Mouse (Mus musculus): Measurements from ENCODE around the gene Wwtr1.

Gene Wwtr1

DNA sequence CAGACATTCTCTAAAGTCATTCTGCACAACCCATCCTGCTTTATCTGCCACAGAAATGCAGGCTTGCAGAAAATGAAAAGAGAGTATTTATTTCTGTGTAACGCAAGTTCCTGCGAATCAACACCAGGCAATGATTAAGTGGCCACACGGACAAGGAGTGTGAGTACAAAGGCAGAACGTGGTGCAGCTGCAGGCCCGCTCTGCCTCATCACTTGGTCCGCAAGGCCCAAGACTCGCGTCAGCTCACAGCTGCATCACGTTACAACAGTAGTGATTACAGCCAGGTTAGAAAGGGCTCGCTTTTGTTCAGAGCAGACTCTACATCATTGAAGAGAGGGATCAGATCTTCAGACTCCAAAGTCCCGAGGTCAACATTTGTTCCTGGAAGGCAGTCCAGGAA is 117.1 kb downstream of the Wwtr1 start:
- in situ Hi-C loops (cut with MseI, MboI) = no loop called here

DNA sequence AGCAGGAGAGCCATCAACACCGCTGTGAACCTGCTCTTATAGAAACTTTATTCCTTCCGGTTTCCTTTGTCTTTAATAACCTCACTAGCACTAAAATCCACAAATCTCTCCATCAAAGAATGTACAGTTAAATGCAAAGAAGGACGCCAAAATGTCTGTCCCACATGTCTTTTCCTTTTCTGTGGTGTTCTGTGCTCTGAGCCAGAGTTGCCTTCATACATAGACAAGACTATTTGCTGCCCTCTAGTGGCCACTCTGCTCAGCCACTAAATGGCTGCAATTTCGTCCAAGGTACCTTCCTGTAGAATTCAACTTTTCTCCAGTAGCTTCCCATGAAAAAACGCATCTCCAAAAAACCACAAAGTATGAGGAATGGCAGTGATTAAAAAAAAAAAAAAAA is 127.3 kb downstream of the Wwtr1 start:
- in situ Hi-C loops (cut with MseI, MboI) = loop anchor here in 1 of 2 experiments (5.0 kb wide), 1 partner anchor 181 kb away; no protein-coding TSS in a partner anchor

DNA sequence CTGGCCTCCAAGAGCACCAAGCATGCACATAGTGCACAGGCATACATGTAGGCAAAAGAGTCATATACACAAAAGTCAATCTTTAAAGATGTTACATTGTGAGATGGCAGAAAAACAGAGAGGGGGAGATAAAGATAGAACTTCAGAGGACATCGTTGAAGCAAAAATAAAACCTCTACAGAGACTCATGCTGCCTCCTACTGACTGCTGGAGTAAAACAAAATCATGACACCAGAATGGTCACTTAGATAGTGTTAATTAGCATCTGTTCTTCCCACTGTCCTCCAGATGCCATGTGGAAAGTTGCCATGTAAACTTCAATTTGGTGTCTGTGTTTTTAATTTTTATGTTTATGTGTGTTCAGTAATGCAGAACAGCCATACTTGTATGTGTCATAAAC is 127.8 kb downstream of the Wwtr1 start:
- in situ Hi-C loops (cut with MseI, MboI) = loop anchor here in 1 of 2 experiments (5.0 kb wide), 1 partner anchor 181 kb away; no protein-coding TSS in a partner anchor

DNA sequence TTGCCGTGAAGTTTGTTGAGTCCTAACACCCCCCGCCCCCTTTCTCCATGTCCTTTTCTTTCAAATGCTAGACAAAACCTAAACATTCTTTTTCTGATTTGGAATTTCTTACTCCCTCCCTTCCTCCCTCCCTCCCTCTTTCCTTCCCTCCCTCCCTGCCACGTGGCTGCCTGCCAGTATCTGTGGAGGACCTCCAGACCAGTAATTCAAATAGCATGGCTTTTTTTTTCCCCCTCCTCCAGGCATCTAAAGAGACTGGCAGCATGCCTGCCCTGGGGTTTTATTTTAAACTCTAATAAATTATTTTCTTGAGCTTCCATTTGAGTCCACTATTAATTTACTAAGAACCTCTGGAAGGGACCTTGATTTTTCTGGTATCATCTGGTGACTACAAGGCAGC is 130.0 kb downstream of the Wwtr1 start:
- in situ Hi-C loops (cut with MseI, MboI) = loop anchor here in 1 of 2 experiments (5.0 kb wide), 1 partner anchor 178 kb away; no protein-coding TSS in a partner anchor

DNA sequence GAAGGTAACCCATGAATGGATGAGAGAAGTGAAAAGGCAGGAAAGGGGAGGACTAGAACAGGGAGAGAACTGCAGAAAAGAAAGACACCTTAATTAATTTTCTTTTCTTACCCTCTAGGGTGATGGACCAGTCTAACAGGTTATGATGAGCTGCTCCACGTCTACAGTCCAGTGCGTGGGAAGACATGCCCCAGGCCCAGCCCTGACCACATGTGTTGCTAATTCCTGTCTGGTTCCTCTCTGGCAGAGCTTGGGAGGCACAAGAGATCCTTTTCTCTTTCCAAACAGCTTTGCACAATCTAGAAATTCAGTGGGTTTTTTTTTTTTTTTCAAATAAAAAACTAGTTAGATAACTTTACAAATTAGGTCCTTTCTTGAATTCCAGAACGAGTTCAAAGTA is 134.8 kb downstream of the Wwtr1 start:
- in situ Hi-C loops (cut with MseI, MboI) = no loop called here

DNA sequence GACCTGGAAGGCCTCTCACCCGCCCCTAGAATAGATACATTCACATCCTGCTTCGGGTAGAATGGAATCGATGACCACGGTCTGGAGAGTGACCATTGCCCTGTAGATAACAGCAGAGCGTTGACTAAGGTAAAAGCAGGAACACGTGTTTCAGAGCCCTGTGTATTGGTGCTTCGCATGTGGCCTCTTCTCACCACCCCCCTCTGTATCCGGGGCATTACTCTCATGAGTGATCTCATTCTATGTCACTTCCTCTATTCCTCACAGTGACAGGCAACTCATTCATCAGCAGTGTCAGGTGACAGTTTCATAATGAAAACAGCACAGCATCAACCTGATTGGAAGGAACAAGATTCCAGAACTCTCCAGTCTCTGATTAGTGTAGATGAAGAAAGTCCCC is 140.3 kb downstream of the Wwtr1 start:
- in situ Hi-C loops (cut with MseI, MboI) = no loop called here

DNA sequence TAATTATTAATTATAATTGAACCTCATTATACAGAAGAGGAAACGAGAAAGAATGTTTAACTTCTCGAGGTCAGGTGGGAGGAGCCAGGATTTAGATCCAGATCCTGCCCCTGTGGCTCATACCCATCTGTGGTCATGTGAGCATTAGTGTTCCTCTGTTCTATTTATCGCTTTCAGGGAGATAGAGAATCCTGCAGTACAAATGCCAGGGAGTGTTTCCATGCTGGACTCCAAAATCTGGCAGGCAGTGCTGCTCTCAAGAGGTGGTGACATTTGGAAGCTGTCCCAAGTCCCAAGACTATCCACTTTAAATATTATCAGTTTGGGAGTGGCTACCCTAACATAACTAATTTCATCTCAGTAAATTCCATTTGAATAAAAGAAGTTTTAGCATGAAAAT is 144.0 kb downstream of the Wwtr1 start:
- in situ Hi-C loops (cut with MseI, MboI) = loop anchor here in 1 of 2 experiments (5.0 kb wide), 1 partner anchor 164 kb away; no protein-coding TSS in a partner anchor

DNA sequence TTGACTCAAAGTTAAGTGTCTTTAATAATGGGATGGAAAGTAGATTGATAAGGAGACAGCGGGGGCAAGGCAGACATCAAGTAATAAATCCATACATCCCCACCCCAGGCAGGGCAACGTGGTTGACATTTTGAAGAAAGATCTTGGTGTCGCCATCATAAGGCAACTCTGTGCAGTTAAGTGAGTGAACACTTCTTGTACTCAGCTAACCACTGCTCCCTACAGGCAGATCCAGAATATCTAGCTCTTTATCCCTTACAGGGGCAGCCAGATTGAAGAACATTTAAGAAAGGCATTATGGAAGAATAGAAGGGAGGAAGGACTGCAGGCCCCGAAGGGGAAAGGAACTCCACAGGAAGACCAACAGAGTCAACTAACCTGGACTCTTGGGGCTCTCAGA is 146.2 kb downstream of the Wwtr1 start:
- in situ Hi-C loops (cut with MseI, MboI) = no loop called here

DNA sequence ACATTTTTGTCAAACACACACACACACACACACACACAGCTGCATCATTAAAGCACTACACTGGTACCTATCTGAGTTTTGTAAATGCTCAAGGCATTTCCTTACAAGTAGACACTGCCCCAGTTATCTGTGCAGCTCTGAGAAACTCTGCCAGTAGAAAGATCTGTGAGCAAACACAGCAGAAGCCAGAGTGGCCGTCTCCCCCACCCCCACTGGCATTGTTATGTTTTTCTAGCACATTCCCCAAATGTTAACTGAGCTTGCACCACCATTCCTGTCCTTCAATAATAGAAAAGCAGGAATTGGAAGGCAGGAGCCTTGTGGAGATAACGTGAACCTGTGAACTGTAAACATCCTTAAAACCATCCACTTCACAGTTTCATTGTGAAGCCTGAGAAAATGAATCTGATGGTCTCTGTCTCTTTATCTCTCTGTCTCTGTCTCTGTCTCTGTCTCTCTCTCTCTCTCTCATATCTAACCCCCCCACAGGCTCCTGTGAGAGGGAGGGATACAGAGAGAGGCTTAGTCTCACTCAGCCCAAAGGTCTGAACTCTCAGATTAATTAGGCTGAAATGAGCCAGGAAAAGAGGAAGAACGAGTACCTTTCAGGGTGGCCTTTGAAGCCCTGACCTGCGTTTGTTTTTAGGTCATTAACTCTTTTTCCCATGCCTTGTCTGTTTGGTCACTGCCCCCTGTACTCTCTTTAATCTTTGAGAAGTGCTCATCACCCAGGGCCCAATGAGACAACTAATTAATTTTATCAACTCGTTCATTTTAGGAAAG is 146.8 kb downstream of the Wwtr1 start:
- in situ Hi-C loops (cut with MseI, MboI) = no loop called here

DNA sequence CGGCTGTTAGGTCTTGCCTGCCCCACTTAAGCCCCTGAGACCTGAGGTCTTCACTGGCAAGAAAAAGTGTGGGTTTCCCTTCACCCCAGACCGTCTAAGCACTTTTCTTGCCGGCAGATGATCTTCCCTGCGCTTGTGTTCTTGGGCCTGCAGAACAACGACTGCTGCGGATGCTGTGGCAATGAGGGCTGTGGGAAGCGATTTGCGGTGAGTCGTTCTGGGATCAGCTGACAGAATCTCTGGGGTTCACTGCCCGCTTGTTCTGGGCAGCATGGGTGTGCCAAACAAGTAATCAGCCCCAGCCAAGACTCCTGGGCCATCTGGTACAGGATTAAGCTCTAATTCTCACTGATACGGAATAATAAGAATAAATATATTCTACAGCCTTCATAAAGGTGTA is 149.4 kb downstream of the Wwtr1 start:
- in situ Hi-C loops (cut with MseI, MboI) = no loop called here

DNA sequence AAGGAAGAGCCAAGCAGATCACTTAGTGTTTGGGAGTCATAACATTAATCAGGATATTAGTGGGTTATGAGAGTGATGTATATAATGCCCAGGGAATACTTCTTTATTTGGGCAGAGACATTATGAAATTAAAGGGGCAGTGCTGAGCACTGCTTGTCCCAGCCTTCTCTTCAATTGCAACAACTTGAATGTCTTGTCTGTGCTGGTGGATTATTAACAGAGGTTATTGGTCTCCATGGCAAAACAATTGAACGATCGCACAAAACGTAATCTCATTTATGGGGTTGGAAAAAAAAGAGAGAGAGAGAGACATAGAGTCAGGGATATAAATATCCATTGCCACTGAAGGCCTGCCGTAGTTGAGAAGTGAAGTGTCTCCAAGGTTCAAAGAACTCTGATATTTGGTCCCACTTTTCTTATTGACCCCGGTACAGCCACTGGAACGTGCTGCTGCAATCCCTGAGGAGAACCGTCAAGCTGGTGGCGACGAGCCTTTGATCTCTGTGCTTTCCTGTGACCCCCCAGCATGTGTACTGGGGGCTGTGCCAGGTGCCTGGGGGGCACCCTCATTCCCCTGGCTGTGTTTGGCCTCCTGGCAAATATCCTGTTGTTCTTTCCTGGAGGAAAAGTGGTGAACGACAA is 150.5 kb downstream of the Wwtr1 start, which contains the start of gene Tm4sf4:
Gene Tm4sf4, plus strand, starts transcription at position 226 of the 642 bp plus-strand sequence.
- in situ Hi-C loops (cut with MseI, MboI) = no loop called here

DNA sequence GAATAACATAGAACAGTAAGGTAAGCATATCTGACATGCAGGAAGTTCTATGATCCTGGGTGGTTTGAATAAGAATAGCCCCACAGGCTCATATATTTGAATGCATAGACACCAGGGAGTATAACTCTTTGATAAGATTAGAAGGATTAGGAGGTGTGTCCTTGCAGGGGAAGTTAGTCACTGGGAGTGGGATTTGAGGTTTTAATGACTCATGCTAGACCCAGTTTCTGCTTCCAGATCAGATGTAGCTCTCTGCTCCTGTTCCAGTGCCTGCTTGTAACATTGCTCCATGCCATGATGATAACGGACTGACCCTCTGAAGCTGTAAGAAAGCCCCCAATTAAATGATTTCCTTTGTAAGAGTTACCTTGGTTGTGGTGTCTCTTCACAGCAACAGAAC is 155.1 kb downstream of the Wwtr1 start:
- in situ Hi-C loops (cut with MseI, MboI) = no loop called here

DNA sequence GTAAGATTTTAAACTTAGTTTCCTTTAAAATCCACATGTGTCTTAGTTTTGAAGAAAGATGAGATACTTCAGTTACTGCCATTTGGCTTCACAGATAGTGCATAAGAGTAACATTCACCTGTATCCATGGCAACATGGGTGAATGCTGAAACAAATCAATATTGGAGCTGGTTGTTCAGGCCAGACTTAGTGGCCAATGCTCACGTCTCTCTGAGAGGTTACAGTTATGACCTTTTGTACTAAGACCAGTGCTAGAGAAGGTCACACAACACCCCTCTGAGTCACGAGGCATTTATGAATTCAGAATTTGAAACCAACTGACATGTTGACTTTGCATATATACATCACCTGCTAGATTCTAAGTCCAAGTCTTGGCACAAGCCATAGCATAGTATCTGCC is 155.5 kb downstream of the Wwtr1 start:
- in situ Hi-C loops (cut with MseI, MboI) = no loop called here

DNA sequence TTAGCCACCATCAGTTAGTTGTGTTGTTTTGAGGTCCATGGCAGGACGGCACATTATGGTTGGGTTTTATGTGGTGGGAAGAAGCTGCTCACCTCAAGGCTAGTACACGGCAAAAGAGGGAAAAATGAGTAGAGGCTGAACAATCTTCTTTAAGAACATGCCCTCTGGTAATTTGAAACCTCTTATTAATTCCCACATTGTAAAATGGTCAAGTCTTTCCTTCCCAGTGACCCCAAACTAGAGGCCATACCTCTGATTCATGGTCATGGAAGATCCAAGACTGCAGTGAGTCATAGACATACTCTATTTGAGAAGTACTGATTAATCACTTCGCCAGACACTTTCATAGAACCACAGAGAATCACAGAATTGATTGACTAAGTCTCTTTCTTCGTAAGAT is 164.2 kb downstream of the Wwtr1 start:
- in situ Hi-C loops (cut with MseI, MboI) = no loop called here
